8 mouse cellular contexts compared by ENCODE assay signal in the genomic region with DNA sequence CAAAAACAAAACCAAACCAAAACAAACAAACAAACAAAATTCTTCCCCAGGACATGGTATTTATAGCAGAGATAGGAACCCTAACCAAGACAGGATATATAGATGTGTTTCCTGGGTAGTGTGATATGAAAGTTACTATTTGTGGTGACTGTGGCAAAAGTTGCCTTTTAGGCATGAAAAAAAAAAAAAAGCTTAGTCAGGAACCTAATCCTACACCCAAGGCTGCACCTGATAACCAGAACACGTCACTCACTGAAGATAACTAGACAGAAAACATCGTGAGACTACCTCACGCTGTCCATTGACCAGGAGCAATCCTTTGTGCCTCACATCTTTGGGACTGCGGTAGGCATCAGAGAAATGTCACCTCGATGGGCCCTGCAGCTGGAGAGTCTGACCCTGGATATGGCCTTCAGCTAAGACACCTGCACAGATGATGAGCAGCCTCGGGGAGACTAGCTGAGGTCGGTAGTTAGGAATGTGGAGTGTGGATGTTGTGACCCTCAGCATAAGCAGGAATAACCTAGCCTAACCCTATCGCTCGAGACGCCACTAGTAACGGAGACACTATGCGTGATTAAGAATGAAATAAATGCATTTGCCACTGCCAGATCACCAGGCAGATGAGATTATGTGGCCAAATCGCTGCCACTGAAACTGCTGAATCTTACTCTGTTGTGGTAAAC. TPM values are rescaled to one million over a fixed set of nuclear protein-coding genes. Genes with fewer than 3 reads are reported as not detected.
A peak's percentile ranks its signal among the peaks of the same experiment; 100 is the strongest.
DNase-seq lines count a peak whose midpoint lies in the region; ATAC-seq and TF ChIP-seq lines count a peak whose summit lies in the region.

A gene (plus strand): TSS at position 249 of the 686 bp plus-strand sequence.

- H3K9me3 ChIP-seq in neural tube, embryonic 12.5 days, result no peaks in the 10 kb centered on the region
- H3K9me3 ChIP-seq in hindbrain, postnatal 0 days (ENCODE audit: low read length), result no peaks in the 10 kb centered on the region

- H3K36me3 ChIP-seq in neural tube, embryonic 12.5 days, result no peaks in the 10 kb centered on the region
- H3K36me3 ChIP-seq in hindbrain, postnatal 0 days (ENCODE audit: insufficient read depth, low read length), result no peaks in the 10 kb centered on the region
- no peaks in the 10 kb centered on the region for H3K36me3 ChIP-seq in myocyte (ENCODE audit: control insufficient read depth, insufficient read depth)

- no peaks in the 10 kb centered on the region for H3K4me1 ChIP-seq in neural tube, embryonic 12.5 days
- no peaks in the 10 kb centered on the region for H3K4me1 ChIP-seq in hindbrain, postnatal 0 days (ENCODE audit: insufficient read depth, low read length)

- ATAC-seq in neural tube, embryonic 12.5 days (ENCODE audit: low FRiP score, low read depth), result no peak
- no peak for ATAC-seq in hindbrain, postnatal 0 days

- no peak for TF ChIP-seq CTCF in hindbrain, postnatal 0 days (IDR thresholded peaks at IDR 0.05; ENCODE audit: low read depth)

- no peak within 1 kb of the TSS for H3K27ac ChIP-seq in neural tube, embryonic 12.5 days
- H3K27ac ChIP-seq in hindbrain, postnatal 0 days, result no peak within 1 kb of the TSS

- 0 out of 2 replicates have a peak within 1 kb of the TSS, but pooled peaks have one; percentile 18 for H3K9ac ChIP-seq in neural tube, embryonic 12.5 days
- no peak within 1 kb of the TSS for H3K9ac ChIP-seq in hindbrain, postnatal 0 days (replicated peaks; ENCODE audit: low read length)

- WGBS in neural tube, embryonic 12.5 days, result 73% methylated on average over 13 of the region's 13 CpGs
- WGBS in hindbrain, postnatal 0 days, result 63% methylated on average over 13 of the region's 13 CpGs

- H3K79me2 ChIP-seq in myocyte (ENCODE audit: control insufficient read depth, insufficient read depth), result no peaks in the 10 kb centered on the region

- H3K4me3 ChIP-seq in neural tube, embryonic 12.5 days, result no peak within 1 kb of the TSS
- H3K4me3 ChIP-seq in hindbrain, postnatal 0 days (ENCODE audit: low read length), result peak within 1 kb of the TSS; percentile 17
- H3K4me3 ChIP-seq in myocyte, result peak within 1 kb of the TSS; percentile 6

- H3K27me3 ChIP-seq in neural tube, embryonic 12.5 days (replicated peaks), result no peaks in the 10 kb centered on the region; the same call in 1 of the 2 replicates
- H3K27me3 ChIP-seq in hindbrain, postnatal 0 days (ENCODE audit: insufficient read depth, low read length), result no peaks in the 10 kb centered on the region
- H3K27me3 ChIP-seq in myocyte (ENCODE audit: control insufficient read depth, insufficient read depth, insufficient read length), result no peaks in the 10 kb centered on the region

- H3ac ChIP-seq in myocyte (ENCODE audit: control insufficient read depth, insufficient read length), result no peak within 1 kb of the TSS

- no peak for TF ChIP-seq POLR2A in myocyte (IDR thresholded peaks at IDR 0.05; ENCODE audit: insufficient read length, low read depth)

- H3K4me2 ChIP-seq in neural tube, embryonic 12.5 days (replicated peaks), result peak within 1 kb of the TSS; percentile 4; the same call in 1 of the 2 replicates
- peak within 1 kb of the TSS; percentile 16 for H3K4me2 ChIP-seq in hindbrain, postnatal 0 days (ENCODE audit: low read depth, low read length)
- H3K4me2 ChIP-seq in myocyte (ENCODE audit: low read depth), result peak within 1 kb of the TSS; percentile 72

- no peak for DNase-seq in adrenal gland, adult 2 months
- no peak for DNase-seq in adrenal gland, postnatal 10 days
- no peak for DNase-seq in neural tube, embryonic 10.5 days (ENCODE audit: extremely low spot score, low spot score)
- DNase-seq in hindbrain, postnatal 0 days (ENCODE audit: low spot score), result no peak
- no peak for DNase-seq in left cerebral cortex, adult 9 months (ENCODE audit: low spot score in 2 of 2)
- DNase-seq in embryo, embryonic 9.5 days (ENCODE audit: extremely low spot score), result no peak

TF ChIP-seq in myocyte, 11 proteins besides CTCF, POLR2A, EP300 and RAD21:
- no peak for TF ChIP-seq REST (IDR thresholded peaks at IDR 0.05; ENCODE audit: insufficient read depth, insufficient read length)
TF ChIP-seq in myocyte: peak in this region for 0.

RNA-seq across cellular contexts. Expression of the gene that starts here (rescaled TPM):
- 10 to 100 TPM; 11.6 to 12.2 TPM for total RNA-seq in adrenal gland, adult 2 months (2021)
- polyA plus RNA-seq in adrenal gland, adult 2 months (2012; rRNA removed), result 7.6 and 7.7 TPM in 2 replicates
- total RNA-seq in adrenal gland, postnatal 10 days (2021), result 1 to 10 TPM; 4.3 to 8.2 TPM
- 1.3 and 2.5 TPM in 2 replicates for polyA plus RNA-seq in neural tube, embryonic 12.5 days (2016; fragmentation: Nextera tagmentation; extraction: Ambion mirVana)
- 6.3 and 6.9 TPM in 2 replicates for total RNA-seq in hindbrain, postnatal 0 days (2014; rRNA removed)
- 4.7 and 6.1 TPM in 2 replicates for polyA plus RNA-seq in hindbrain, postnatal 0 days (2015; fragmentation: Nextera tagmentation; extraction: Ambion mirVana)
- 2.1 TPM for polyA plus RNA-seq in myocyte (2012; fragmentation: generic; extraction: Trizol)

Comparison
In these comparisons a context has a peak if more than half of its experiments do, and no peak if none do; other contexts are left out.
1. H3K4me2 ChIP-seq: peak in every context shown above with its lines; median percentile 72 in myocyte; 16 in hindbrain, postnatal 0 days; 4 in neural tube, embryonic 12.5 days.